Mouse (Mus musculus) liver, adult 2 months (tissue): Measurements from ENCODE around the gene Xpr1. TPM values are rescaled to one million over a fixed set of nuclear protein-coding genes. Genes with fewer than 3 reads are reported as not detected.
A peak's percentile ranks its signal among the peaks of the same experiment; 100 is the strongest.

Source experiments
- DNase-seq: peaks from one replicate; pipeline ENCODE4 v3.0.0-alpha.2; 2011; ENCODE audit warnings: low read depth, low spot score; ENCODE audit errors: extremely low read depth
- H3K27ac ChIP-seq: fragments of 200-500 bp; replicated peaks from 2 replicates; pipeline ENCODE4 v1.5.1; 2012; ENCODE audit warnings: low read depth, mild to moderate bottlenecking, control low read depth, inconsistent platforms, low read length; ENCODE audit not compliant: insufficient read depth
- H3K27me3 ChIP-seq: fragments of 200-500 bp; 2 replicates; pipeline ENCODE4 v1.6.1; 2012; ENCODE audit warnings: mild to moderate bottlenecking, moderate library complexity, low read length, inconsistent platforms; ENCODE audit not compliant: control insufficient read depth, insufficient read depth
- H3K36me3 ChIP-seq: fragments of 200-500 bp; 2 replicates; pipeline ENCODE4 v1.6.1; 2012; ENCODE audit warnings: low read length, inconsistent platforms; ENCODE audit not compliant: control insufficient read depth, insufficient read depth
- H3K4me1 ChIP-seq: fragments of 200-500 bp; 2 replicates; pipeline ENCODE4 v1.6.1; 2011; ENCODE audit warnings: low read length; ENCODE audit not compliant: control insufficient read depth, insufficient read depth
- H3K4me3 ChIP-seq: fragments of 200-500 bp; 2 replicates; pipeline ENCODE4 v1.5.1; 2011; ENCODE audit warnings: low read depth, mild to moderate bottlenecking, control low read depth, low read length, moderate library complexity; ENCODE audit not compliant: insufficient read depth
- H3K79me2 ChIP-seq: fragments of 200-500 bp; 2 replicates; pipeline ENCODE4 v1.6.1; 2012; ENCODE audit warnings: inconsistent platforms, mild to moderate bottlenecking, low read length, moderate library complexity; ENCODE audit not compliant: control insufficient read depth, insufficient read depth
- H3K9ac ChIP-seq: fragments of 200-500 bp; 2 replicates; pipeline ENCODE4 v1.6.1; 2012; ENCODE audit warnings: low read depth, mild to moderate bottlenecking, control low read depth, inconsistent platforms, low read length
- CTCF ChIP-seq: fragments of 200-500 bp; IDR thresholded peaks from 2 replicates; pipeline ENCODE4 v1.5.1; 2011; ENCODE audit warnings: low read depth, low read length, control low read depth
- POLR2A ChIP-seq: fragments of 200-500 bp; IDR thresholded peaks from 2 replicates; pipeline ENCODE4 v1.6.1; 2011; ENCODE audit warnings: low read length, control low read depth; ENCODE audit not compliant: insufficient read depth; ENCODE audit errors: extremely low read depth
- WGBS: fragments of 180-500 bp; shearing (Covaris S2); methylation state at CpG from one replicate; pipeline ENCODE4 v1.1.7; 2018; 5-methylcytosine and 5-hydroxymethylcytosine counted together
- polyA plus RNA-seq: library from polyadenylated mRNA; depleted of rRNA; stranded (reverse); fragments of >200 nt; gene quantifications from 2 replicates; pipeline ENCODE4 v1.2.3, GENCODE M21; 2012
- total RNA-seq: library from RNA; depleted of rRNA; stranded (reverse); fragments of >200 nt; gene quantifications from 2 replicates; pipeline ENCODE4 v1.2.3, GENCODE M21; 2014

Gene Xpr1
- total and polyA plus RNA-seq, 2 experiments = 5.4 to 17.1 TPM

DNA sequence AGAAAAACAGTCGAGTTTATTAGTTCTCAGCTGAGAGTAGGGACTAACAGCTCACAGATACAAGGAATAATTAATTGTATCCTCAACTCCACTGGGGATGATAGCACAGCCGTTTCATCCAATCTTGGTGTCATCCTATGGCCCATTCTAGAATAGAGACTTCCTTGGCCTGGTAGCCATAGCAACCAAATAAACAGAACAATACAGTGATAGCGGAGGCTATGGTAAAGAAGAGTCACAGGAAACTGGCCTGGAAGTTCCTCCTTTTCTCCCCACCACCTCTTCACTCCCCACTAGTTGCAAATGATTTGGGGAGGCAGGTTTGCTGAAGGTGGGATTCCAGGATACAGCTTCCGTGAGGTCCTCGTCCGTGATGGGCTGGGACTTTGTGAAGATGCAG, 30.1 kb upstream of the Xpr1 start:
- TF ChIP-seq POLR2A (no peak), CTCF (no peak)
- H3K4me3 ChIP-seq = no peak overlapping the region
- 66% methylated on average over 6 of the region's 6 CpGs for WGBS

DNA sequence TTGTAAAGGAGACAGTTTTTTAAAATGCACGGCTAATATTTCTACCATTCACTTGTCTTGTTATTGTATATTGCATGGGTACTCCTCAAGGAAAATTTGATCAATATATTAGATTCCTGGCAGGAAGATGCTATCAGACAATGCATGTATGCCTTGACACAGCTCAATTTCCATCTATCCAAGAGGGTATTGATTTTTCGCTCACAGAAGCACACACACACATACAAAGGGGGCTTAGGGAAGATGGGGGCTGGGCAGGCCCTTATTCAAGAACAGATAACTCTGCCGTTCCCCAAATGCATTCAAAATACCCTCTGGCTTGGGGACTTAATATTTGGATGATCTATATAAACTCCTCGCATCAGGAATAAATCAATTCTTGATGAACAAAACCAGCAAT, 25.9 kb upstream of the Xpr1 start:
- DNase-seq = no peak
- Histone ChIP-seq H3K9ac (no peak overlapping the region), H3K27ac (no peak overlapping the region), H3K27me3 (no peaks in the 10 kb centered on the region), H3K79me2 (no peaks in the 10 kb centered on the region), H3K4me1 (no peaks in the 10 kb centered on the region), H3K4me3 (no peak overlapping the region), H3K36me3 (no peaks in the 10 kb centered on the region)
- 86% methylated on average over 4 of the region's 4 CpGs for WGBS
- no peak for TF ChIP-seq POLR2A
- no peak for TF ChIP-seq CTCF

More for the DNA sequence above, 30.1 kb upstream of the Xpr1 start:
- DNase-seq = no peak
- Histone ChIP-seq H3K27ac (no peak overlapping the region), H3K9ac (no peak overlapping the region), H3K27me3 (no peaks in the 10 kb centered on the region), H3K79me2 (no peaks in the 10 kb centered on the region), H3K4me1 (no peaks in the 10 kb centered on the region), H3K36me3 (no peaks in the 10 kb centered on the region)

GRCm38 (mm10) chr1:155442521-155443001, 25.3 kb upstream of the Xpr1 start:
- Histone ChIP-seq H3K27me3 (no peaks in the 10 kb centered on the region), H3K36me3 (no peaks in the 10 kb centered on the region), H3K4me3 (no peak overlapping the region), H3K79me2 (no peaks in the 10 kb centered on the region), H3K27ac (no peak overlapping the region), H3K9ac (no peak overlapping the region), H3K4me1 (no peaks in the 10 kb centered on the region)
- DNase-seq = no peak
- TF ChIP-seq CTCF = no peak
- WGBS = 77% methylated on average over 13 of the region's 13 CpGs

- TF ChIP-seq CTCF = no peak
- no peak for TF ChIP-seq POLR2A
- H3K79me2 ChIP-seq = no peaks in the 10 kb centered on the region
- no peak overlapping the region for H3K4me3 ChIP-seq
- H3K27ac ChIP-seq = no peak overlapping the region
- no peak for DNase-seq
- H3K27me3 ChIP-seq = no peaks in the 10 kb centered on the region
- 61% methylated on average over 7 of the region's 7 CpGs for WGBS
- H3K9ac ChIP-seq = no peak overlapping the region
- H3K36me3 ChIP-seq = no peaks in the 10 kb centered on the region
- no peaks in the 10 kb centered on the region for H3K4me1 ChIP-seq
Measured at GRCm38 (mm10) chr1:155439551-155439950, 22.3 kb upstream of the Xpr1 start.

DNA sequence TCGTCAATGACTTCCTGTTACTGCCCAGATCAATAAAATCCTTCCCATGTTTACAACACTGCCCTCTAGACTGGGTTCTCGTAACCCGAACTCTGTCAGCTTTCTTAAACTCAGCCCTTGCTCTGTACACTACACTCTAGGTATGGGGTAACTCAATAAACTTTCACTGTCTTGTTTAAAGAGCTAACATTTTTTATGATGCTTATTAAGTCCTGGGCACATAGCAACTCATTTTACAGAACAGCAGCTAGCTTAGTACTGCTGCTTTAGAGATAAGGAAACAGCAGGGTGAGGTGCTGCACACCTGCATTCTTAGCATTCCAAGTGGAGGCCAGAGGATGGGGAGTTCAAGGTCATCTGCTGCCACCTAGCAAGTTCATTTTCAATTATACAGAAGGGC, 21.3 kb upstream of the Xpr1 start:
- 14% methylated on average over 3 of the region's 3 CpGs for WGBS
- Histone ChIP-seq H3K27me3 (no peaks in the 10 kb centered on the region), H3K27ac (no peak overlapping the region), H3K79me2 (no peaks in the 10 kb centered on the region), H3K4me1 (no peaks in the 10 kb centered on the region), H3K36me3 (no peaks in the 10 kb centered on the region), H3K4me3 (no peak overlapping the region), H3K9ac (no peak overlapping the region)
- TF ChIP-seq POLR2A (no peak), CTCF (no peak)
- DNase-seq = peak; percentile 59

DNA sequence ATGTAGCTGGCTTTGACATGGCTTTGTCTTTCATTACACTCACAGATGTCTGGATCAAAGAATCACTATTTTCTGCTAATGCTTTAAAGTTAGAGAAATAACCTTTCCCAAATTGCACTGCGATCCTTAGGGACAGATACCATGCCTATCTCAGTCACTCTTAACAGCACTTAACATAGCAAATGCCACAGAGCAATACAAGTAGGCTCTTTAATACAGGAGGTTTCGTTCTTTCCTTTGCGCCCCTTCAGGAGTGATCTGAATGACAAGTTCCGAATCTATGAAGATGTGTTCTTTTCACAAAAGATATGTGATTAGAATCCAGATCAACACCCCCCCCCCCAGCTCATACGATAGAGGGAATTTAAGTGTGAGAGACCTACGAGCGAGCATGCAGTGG, 12.1 kb upstream of the Xpr1 start:
- DNase-seq = no peak
- Histone ChIP-seq H3K27ac (no peak overlapping the region), H3K4me3 (no peak overlapping the region), H3K27me3 (no peaks in the 10 kb centered on the region), H3K36me3 (no peaks in the 10 kb centered on the region), H3K9ac (no peak overlapping the region), H3K79me2 (no peaks in the 10 kb centered on the region), H3K4me1 (no peaks in the 10 kb centered on the region; the same call in 1 of the 2 replicates)
- TF ChIP-seq CTCF (no peak), POLR2A (no peak)
- 93% methylated on average over 7 of the region's 7 CpGs for WGBS
